Mouse (Mus musculus): ENCODE measurements around the gene Slc46a2.

GRCm38 (mm10) chr4:59880725-59881124 is 34.1 kb downstream of the Slc46a2 start:
- TF ChIP-seq POLR2A (IDR thresholded peaks at IDR 0.05; ENCODE audit: low read depth, low read length): no peak
- no peak for TF ChIP-seq CTCF (IDR thresholded peaks at IDR 0.05; ENCODE audit: borderline replicate concordance, insufficient read depth, low read length)

Measured in embryonic fibroblast, embryonic 13.5 days (primary cell).